Mouse (Mus musculus) gastrocnemius, postnatal 10 days (tissue): ENCODE data around the gene Col5a3. TPM values are rescaled to one million over a fixed set of nuclear protein-coding genes. Genes with fewer than 3 reads are reported as not detected.
A peak's percentile ranks its signal among the peaks of the same experiment; 100 is the strongest.

Source experiments
- DNase-seq: peaks from one replicate; pipeline ENCODE4 v3.0.0; 2021; ENCODE audit warnings: mixed read lengths
- total RNA-seq, 2 experiments: library from RNA; stranded (reverse); gene quantifications; 2 replicates each; pipeline ENCODE4 v1.2.3; 2021

Gene Col5a3
- total RNA-seq, 2 experiments from 2014 or later, result 76.7 to 90.9 TPM

DNA sequence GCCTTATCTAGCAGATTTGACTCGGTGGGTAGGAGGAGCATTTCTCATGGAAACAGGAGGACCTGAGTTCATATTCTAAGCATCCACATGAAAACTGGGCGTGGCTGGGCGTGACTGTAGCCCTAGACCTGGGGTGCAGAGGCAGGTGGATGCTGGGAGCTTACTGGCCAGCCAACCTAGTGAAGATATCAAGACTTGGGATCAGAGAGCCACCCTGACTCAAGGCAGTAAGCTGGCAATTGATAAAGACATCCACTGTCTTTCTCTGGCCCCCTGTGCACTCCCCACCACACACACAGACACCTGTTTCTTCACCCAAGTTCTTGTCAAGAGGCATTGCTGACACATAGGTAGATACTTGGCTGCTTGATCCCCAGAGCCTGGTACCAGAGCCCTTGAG, 66.3 kb downstream of the Col5a3 start:
- no peak for DNase-seq

DNA sequence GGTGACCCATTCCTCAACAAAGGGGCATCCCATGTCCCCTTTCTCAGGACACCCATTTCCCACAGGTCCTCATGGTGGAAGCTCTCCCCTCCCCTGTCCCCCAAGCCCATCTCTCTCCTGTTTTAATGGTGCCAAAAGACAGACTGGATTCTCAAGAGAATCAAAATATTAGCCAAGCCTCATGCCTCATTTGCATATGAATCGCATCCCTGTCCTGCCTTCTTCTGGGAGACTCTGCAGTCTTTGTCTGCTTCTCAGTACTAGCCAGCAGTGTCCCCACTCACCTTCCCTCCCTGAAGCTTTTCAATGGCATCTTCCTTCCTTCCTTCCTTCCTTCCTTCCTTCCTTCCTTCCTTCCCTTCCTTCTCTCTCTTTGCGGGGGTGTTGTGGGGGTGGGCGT, 67.2 kb downstream of the Col5a3 start:
- DNase-seq, result no peak

DNA sequence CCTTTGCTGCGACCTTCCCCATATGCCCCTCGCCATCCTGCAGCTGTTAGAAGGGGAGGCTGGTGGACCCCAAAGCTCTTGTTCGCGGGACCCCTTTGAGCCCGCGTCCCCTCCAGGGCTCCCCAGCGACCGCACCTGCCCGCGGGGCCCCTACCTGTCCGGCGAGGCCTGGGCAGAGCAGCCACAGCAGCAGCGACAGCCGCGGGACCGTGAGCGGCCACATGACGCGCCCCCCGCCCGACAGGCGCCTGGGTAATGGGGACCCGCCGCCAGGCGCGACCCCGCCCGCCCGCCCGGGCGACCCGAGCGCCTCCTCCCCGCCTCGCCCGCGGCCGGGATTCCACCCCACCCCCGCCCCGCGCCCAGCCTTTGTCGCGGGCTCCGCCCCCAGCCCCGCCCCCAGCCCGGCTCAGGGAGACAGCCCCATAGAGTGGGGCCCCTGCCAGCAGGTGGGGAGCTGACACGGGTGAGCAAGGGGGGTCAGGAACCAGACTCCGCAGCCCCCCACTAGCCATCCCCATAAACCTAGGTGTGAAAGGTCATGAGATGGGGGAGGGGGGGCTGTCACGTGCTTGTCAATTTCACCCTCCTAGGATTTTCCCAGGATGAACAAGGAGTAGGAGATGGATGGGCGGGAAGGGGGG, 68.7 kb downstream of the Col5a3 start, which contains the start of gene Olfm2:
TSS of gene Olfm2 (minus strand) at position 333 of the 644 bp plus-strand sequence.
- DNase-seq, result no peak

DNA sequence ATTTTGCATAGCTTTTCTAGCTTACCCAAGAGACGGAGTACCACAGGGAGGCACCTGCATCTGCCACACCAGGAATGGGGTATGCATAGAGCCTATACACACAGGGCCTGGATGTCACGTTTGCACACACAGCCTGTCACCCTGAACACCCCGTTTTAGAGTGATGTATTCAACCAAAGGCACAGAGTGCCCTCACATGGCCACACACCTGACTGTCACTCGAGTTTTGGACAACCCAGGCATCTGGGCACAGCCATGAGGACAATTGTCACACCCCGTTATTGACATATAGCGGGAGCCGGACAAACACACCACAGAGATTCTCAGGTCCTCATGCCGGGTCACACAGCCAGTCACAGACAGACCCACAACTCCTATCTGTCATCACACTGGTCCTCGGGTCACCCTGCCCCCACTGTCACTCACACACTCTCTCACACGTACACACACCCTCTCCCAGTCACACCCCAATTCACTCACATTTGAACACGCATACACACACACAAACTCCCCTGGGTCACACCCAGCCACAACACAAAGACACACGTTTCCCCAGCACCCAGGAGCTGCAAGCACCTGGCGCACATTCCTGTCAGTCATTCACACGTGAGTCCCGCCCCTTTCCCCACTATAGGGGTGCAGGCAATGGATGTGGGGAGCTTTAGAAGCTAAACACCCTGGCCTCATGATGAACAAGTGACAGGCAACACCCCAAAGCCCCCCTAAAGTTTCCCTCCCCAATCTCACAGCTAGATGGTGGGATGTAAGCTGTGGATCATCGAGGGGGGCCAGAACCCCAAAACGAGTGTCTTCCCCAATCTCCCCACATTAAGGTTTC, 69.5 kb downstream of the Col5a3 start:
- DNase-seq, result no peak

DNA sequence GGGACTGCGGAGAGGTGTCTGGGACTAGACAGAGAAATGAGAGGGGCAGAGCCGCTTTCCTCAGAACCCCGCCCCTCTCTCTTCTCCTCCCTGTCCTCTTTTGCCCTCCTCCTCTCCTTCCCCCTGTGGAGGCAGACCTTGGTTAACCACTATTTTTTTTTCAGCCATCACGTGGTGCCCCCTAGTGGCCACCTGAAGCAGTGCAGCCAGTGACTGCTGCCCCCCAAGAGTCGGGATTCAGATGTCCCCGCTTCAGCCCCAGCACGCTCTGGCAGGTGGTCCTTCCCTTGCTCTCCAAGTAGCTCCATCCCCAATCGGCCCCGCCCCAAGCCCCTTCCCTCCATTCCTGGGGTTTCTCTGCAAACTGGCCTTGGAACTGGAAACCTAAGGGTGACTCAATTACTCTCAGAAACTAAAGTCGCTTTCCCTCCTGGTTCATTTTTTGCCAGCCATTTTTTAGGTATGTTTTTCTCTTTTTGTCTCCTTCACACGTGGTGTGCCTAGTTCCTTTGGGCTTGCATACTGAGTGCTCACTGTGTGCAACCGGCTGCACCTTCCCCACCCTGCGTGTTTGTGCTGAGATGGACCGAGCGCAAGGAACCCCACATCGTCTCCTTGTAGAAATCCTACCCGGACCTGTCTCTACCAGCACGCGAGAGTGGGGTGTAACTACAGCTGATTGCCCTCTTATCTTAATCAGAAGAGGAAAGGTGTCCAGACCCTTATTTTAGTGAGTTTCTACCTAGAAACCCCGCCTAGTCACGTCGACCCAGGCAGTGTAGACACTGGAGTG, 70.7 kb downstream of the Col5a3 start:
- DNase-seq, result peak; percentile 39

DNA sequence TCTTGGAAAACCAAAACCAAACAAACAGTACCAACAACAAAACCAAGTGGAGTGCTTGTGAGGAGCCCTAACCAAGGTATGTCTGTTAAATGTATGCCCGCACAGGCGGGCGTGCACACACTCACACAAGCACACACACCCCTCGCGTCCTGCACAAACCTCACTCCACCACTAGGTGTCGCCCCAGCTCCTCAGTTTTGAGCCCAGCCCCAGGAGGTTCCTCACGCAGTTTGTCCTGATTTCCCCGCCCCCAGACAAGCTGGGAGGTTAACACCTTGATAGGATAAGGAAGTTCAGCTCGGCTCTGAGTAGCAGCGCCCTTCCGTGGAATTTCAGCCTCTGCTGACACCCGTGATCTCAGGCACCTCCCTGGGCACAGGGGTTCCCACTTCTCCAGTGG, 74.5 kb downstream of the Col5a3 start:
- peak; percentile 82 for DNase-seq

DNA sequence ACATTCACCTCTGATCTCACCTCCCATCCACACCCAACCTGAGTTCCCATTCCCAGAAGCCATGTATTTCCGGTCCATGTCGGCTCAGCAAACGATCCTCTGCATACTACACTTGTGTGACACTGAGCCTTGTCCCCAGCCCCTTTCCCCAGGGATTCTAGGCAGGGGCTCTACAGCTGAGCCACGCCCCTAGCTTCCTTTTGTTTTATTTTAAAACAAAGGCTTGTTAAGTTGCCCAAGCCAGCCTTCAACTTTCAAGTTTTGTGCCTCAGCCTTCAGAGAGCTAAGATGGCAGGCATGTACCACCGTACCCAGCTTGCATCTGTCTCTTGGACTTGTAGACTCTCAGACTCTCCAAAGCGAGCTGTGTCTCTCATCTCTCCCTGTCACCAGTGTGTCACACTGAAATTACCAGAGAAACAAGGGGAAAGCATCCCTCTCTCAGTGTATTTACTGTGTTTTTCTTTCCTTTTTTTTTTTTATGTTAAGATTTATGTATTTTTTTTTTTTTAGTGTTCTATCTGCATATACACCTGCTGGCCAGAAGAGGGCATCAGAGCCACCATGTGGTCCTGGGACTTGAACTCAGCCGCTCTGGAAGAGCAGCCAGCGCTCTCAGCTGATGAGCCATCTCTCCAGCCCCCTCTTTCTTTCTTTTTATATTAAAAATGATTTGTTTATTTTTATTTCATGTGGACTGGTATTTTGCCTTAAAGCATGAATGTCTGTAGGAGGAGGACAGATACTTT, 76.4 kb downstream of the Col5a3 start:
- no peak for DNase-seq

DNA sequence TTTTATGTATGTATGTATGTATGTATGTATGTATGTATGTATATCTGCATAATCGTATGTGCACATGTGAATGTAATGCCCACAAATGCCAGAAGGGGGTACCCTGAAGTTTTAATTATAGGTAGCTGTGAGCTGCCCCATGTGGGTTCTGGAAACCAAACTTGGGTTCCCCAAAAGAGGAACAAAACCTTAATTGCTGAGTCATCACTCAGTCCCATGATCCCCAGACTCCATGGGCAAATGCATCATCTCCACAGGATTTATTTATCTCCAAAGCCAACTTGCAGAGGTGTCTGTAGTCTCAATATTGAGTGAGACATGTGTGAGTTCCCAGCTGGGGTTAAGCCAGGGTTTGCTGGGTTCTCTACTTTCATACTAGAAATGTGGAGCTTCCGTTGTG, 77.6 kb downstream of the Col5a3 start:
- no peak for DNase-seq

DNA sequence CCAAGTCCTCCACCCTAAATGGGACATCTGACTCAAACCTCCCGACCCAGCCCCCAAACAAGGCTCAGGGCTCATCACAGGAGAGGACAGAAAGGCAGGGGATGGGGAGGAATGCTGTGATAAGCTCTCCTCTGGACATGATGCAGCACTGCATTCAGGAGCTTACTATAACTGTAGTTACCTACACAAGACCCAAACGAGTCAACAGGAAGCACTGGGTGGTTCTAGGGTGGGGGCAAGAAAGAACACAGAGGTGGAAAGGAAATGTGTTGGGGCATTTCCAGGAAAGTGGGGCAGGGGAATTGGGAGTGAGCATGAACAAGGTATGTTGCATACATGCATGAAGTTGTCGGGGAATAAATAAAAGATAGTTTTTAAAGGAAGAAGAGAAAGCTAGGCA, 80.2 kb downstream of the Col5a3 start:
- no peak for DNase-seq

DNA sequence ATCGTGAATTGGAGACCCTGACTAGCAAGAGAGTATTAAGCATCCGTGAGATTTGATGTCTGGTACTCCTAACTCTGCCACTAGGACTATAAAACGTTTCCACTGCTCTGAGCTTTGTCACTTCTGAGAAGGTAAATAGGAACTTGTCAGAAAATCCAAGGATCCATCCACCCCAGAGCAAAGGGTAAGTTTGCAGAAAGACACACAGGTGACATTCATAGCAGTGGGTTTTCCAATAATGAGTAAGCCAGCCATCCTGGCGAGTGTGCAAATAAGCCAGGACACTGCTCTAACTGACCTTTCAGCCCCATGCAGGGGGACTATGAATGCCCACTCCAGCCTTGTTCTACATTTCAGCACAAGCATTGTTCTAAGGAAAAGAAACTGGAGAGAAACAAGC, 83.1 kb downstream of the Col5a3 start:
- no peak for DNase-seq

DNA sequence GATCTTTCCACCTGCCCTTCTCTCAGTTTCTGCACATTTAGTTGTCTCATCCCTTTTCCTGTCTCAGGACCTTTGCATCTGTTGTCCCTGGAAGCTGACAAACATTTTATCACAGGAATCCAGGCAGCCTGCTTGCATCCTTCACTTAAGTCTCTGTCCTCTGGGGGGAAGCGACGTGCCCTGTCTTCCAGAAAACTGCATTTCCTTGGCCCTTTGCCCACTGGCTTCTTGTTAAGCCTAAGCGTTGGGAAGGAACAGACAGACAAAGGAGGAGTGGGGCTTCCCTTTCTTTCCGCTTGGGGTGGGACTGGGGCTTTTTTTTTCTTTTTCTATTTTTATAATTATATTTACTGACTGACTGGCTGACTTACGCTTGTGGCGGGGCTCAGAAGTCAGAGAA, 85.4 kb downstream of the Col5a3 start:
- no peak for DNase-seq

DNA sequence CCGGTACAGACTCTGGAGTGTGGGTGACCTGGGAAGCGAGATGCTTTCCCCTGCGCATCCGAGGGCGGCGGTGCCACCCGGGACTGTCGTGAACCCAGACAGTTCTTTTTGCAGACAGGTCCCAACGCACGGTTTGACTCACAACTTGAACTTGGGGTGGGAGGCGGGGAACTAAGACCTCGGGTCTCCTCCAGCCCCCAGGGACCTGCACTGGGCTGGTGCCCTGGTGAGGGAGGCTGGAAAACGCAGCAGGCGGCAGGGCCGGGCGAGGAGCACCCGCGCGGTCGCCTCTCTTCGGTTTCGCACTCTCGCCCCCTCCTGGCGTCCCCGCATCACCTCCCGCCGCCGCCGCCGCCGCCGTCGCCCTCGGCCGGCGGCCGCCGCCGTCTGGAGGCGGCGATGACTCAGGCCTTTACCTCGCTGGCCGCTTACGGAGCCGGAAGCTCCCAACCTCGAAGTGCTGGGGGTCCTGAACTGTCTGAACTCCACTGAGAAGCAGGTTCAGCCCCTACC, 87.2 kb downstream of the Col5a3 start:
- DNase-seq, result peak; percentile 69

DNA sequence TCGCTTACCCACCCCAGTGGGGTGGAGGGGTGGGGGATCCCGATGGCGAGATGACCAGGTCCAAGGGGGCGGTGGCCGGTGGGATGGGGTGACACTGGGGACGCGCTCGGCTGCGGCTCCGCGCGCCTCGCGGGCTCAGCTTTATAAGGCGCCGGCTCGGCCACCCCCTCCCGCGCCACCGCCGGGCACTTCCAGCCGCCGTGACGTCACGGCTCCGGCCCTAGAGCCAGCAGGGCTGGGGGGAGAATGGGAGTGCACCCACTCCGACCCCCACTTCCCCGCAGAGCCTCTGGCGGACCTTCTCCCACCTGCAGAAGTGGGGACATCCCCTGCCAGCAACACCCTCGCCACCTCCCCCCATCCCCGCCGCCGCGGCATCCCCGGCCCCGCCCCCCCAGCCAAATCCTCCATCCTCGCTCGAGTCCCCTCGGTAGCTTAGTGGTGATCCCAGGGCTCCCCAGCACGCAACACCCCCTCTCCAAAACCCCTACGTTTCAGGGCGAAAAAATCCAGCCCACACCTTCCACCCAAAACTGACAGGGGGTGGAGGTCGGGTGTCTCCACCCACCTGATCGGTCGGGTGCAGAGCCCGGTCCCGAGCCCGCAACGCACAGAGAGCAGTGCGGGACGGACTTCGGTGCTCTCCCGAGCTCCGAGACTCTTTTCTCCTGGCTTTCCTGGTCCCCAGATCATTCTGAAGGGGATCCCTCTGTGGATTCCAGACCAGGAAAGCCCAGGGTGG, 87.8 kb downstream of the Col5a3 start:
- DNase-seq, result peak; percentile 18

DNA sequence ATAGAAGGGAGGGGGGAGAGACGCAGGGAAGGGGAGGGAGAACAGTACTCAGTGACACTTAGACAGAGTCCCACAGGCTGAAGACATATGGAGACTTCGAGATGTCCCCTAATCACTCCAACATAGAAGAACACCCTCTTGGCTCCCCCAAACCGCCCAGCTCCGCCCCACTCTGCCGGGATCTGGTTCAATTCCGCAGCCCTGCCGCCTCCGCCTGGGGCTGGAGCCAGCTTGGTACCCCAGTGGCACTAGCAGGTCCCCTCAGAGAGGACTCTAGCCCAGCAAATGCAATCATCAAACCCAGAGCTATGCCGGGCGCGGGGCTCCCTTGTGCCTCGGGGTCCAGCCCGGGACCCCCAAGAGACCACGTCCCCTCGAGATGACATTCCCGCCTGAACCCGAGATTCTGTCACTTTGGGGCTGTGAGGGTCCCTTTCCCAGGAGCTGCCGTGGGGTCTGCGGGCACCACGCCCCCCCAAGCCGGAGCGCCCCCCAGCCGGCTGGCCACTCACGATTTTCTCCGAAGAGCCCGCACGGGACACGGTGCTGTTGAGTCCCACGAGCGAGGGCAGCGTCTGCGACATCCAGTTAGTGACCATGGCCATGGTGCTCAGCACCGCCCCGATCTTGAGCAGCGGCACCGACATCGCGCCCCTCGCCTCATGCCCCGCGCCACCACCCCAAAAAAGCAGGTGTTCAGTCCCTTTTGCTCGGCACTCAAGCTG, 88.6 kb downstream of the Col5a3 start:
- DNase-seq, result peak; percentile 13

DNA sequence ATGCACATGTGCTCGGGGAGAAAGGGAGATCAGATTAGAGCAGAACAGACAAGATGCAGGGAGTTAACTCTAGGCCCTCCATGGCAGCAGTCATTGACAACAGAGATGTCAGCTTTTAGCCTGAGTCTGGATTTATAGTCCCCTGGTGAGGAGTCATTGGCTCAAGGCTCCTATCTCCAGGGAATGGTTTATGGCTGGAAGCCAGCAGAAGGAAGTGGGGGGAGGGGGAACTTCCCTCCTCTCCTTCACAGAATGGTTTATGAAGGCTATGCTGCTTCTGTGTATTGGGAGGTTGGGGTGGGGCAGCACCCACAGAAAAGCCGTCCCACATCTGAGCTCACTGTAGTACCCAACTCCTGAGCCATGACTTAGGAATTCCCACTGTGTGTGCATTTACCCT, 93.3 kb downstream of the Col5a3 start:
- DNase-seq, result no peak

Other genes with a start within 250 kb of the Col5a3 start
- 1 to 10 TPM; 5.2 to 6.0 TPM for gene Zfp846, start 233.8 kb downstream of the Col5a3 start, total RNA-seq
- 100 to 1,000 TPM; 197 to 204 TPM for gene Ubl5, start 172.2 kb downstream of the Col5a3 start, total RNA-seq
- gene Fbxl12, start 170.3 kb downstream of the Col5a3 start, total RNA-seq, result 10 to 100 TPM in 1 of 2 experiments, 1 to 10 TPM in 1; 8.1 to 12.0 TPM
- 10 to 100 TPM; 15.7 to 17.2 TPM for gene Pin1, start 163.0 kb downstream of the Col5a3 start, total RNA-seq
- gene Olfm2, start 68.7 kb downstream of the Col5a3 start, total RNA-seq, result under 1 TPM; 0.52 TPM
- not detected for gene Rdh8, start 3.4 kb upstream of the Col5a3 start, total RNA-seq
- 1 to 10 TPM; 4.8 to 7.6 TPM for gene A230050P20Rik, start 53.6 kb upstream of the Col5a3 start, total RNA-seq
- 1 to 10 TPM; 4.4 to 4.7 TPM for gene Angptl6, start 64.7 kb upstream of the Col5a3 start, total RNA-seq
- 10 to 100 TPM; 15.9 to 19.2 TPM for gene Ppan, start 73.1 kb upstream of the Col5a3 start, total RNA-seq
- 100 to 1,000 TPM; 131 to 133 TPM for gene Eif3g, start 83.6 kb upstream of the Col5a3 start, total RNA-seq
- 10 to 100 TPM; 18.4 to 25.7 TPM for gene Dnmt1, start 144.8 kb upstream of the Col5a3 start, total RNA-seq
- gene S1pr2, start 161.7 kb upstream of the Col5a3 start, total RNA-seq, result 10 to 100 TPM in 1 of 2 experiments, 1 to 10 TPM in 1; 8.9 to 11.1 TPM
- gene Mrpl4, start 187.7 kb upstream of the Col5a3 start, total RNA-seq, result 10 to 100 TPM; 48.4 to 49.1 TPM
- gene Icam1, start 200.9 kb upstream of the Col5a3 start, total RNA-seq, result 1 to 10 TPM; 3.8 to 5.6 TPM
- under 1 TPM in 1 of 2 experiments, not detected in 1; 0.70 TPM for gene Icam4, start 214.3 kb upstream of the Col5a3 start, total RNA-seq
- gene Icam5, start 217.0 kb upstream of the Col5a3 start, total RNA-seq, result under 1 TPM; 0.14 to 0.25 TPM